Mouse (Mus musculus): ENCODE data around the gene Gm10309.
A peak's percentile ranks its signal among the peaks of the same experiment; 100 is the strongest.
"Not testable (repeated sequence)": the region's sequence is repeated elsewhere in the genome, so short reads cannot be mapped to it uniquely, and the experiment has no call there.

Gm10309 gene

DNA sequence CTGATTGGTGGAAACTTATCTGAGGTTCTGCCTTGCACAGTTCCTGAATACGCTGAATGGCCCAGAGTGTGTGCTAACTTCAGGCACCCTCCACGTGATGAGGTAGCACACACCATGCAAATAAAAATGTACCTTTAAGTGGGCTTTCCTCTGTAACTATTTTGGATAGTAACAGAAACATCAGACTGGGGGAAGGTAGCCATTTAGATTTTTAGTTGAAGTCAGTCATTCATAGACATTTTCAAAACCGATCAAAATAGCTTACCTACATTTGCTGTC is 3.1 kb upstream of the Gm10309 start:
- DNase-seq: no peak

DNA sequence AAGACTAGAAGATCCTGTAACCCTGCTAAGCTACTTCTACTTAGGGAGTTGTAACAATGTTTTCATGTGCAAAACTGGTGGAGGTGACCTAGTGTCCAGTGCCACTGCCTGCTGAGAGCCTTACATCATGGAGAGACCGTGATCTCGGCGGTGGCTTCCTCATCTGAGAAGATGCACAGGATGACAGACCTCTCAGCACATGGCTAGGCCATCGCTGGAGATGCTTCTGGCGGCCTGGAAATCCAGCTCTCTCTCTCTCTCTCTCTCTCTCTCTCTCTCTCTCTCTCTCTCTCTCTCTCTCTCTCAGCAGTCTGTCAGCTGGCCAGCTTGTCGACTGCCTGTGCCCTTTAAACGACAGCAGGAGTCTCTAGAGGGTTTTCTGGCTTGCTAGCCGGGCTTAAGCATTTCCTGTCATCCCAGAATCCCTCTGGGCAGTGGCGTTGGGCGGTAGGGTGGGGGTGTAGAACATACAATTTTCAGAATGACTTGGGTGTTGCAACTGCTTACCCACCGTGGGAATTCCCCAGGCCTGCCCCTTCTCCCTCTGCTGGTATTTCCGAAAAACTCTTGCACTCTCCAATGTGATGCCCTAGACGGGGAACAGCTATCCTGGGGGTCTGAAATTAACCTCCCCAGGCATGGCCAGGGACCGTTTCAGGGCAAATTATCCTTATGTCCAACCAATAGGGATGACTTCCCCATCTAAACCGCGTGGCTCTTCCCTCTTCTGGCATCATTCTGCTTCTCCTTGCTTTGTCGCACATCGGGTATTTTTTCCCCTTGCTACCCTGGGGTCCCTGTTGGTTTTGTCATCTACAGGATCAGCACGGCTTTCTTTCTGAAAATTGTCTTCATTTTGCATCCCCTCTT is 2.5 kb upstream of the Gm10309 start:
- no peak for DNase-seq

DNA sequence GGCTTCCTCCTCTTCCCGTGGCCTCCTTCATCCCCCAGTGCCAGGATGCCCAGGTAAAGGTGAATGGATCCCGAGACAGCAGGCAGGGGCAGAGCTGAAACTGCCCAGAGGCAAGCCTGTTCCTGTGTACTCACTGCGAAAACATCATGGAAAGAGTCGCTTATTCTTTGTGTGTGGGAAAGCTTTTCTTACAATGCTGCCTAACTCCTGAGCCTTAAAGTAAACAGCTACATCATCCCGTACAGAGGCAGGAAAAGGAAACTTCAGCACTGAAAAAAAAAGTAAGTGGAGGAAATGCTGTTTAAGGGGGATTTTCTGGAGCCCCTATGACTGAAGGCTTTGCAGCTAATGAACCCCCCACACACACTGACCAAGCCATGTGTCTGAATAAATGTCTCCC is 1.8 kb upstream of the Gm10309 start:
- no peak for DNase-seq

DNA sequence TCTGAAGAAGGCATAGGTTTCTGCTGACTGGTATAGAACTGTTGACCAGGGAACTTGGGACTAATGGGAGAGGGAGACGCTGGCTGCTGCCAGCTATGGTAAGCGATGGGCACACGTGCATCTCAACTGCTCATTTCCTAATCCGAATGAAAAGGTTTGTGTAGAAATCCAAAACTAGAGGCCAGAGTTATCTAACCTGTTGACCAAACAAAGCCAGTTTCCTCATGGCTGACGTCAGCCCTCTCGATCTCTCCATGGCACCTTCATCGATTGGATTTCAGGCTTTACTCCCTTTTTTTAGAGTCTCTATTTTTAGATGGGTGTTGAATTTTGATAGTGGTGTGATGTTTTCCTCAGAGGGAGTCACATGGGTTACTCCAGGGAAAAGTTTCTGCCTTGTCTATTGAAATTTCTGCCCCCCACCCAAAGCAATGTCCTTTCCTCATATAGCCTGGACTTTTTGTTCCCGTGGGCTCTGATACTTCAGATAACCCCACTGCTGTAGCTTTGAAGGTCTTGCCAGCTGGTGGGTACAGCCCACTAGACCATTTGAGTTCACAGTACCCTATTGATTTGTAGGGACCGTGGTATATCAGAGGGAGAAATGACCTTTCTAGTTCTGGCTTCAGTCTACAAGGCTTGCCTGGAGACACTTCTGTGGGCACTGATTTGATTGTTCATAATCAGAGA is 1.7 kb downstream of the Gm10309 start:
- DNase-seq: no peak

DNA sequence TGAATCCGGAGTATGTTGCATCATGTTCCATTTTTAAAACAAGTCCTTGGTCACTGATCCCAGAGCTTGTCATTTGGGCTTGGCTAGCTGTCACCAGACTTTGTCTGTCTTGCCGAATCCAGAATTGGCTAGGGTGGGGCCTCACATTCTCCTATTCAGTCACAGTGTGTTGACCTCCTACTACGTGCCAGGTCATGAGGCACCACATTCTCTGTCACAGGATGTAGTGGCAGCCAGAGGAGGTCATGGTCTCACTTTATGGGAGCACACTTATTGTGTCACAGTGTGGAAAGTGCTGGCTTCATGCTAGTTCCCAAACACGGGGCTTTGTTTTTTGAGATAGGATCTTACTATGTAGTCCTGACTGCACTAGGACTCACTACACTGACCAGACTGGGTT is 3.6 kb downstream of the Gm10309 start:
- no peak for DNase-seq

DNA sequence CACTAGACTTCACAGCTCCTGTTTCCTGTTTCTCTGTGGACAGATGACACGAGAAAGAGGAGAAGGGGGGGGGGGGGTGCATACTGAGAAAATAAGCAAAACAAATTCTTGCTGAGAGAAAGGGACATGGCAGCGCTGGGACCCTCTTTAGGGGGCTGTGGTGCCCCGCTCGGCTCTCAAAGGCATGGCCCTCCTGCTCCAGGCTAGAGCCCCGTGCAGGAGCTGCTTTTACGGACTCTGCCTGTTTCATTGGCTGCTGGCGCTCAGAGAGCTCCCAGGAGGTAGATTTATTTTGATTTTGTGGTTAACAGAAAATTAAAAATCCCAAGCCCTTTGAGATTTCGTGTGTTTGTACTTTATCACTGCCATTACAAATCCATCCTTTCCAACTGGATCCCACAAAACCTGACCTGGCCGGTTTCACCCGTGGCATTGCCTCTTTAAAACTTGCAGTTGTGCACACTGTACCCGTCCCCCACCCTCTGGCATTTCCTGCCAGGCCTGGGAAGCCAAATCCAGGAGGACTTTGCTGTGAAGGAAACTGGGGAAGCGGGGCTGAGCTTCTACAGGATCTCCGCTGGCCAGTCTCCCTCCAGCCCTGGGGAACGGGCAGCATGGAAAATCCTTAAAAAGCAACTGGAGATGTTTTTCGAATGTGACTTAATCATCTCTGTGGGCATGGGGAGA is 5.5 kb downstream of the Gm10309 start:
- no peak for DNase-seq

DNA sequence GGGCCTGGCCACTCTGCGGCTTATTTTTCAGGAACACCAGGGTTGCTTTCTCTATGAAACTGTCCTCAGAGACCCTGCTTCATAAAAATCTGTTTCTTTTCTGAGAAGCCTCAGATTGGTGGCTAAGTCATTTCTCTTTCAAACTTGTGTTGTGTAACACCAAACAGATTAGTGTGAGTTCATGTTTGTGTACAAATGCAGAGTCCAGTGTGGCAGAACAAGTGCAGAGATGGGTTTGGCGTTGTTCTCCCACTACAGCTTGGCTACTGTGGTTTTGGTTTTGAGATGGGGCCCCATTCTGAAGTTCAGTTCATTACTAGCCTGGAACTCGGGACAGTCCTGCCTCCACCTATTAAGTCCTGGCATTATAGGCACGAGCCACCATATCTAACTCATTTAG is 7.7 kb downstream of the Gm10309 start:
- no peak for DNase-seq

DNA sequence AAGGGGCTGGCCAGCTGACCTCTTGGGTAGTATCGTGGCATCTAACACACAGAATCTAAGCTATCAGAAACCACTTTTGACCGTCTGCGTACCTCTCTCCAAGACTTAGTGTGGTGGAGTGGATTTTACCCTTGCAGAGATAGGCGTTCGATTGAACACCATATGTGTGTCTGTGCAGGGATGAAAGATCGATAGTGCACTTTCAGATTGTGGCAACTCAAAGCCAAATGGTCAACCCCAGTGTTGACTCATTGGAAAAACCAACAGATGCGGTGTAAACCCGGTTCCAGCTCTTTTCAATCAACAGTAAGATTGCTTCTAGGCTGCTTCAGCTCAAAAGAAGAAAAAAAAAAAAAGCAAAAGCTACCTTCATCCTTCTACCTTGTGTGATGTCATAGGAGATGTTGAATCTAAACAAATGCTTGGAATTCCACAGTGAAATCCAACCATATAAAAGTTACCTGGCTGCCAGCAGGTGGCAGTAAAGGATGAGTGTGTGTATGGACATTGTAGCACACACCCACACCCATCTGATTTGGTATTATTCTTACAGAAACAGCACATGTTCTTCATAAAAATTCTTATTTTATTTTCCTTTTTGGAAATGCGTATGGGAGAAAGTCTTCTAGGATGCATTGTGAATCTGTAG is 8.8 kb downstream of the Gm10309 start:
- no peak for DNase-seq

DNA sequence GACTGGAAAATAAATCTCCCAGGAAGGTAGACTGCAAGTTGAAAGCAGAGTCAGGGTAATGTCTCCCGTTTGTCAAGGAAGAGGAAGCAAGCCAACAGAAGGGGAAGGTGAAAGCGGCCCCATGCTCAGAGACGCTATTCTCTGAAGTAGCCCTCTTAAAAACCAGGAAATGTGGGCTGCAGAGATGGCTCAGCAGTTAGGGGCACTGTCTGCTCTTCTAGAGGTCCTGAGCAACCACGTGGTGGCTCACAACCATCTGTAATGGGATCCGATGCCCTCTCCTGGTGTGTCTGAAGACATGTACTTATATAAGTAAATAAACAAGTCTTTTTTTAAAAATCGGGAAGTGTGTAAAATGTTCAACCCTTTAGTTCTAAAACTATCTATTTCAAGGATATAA is 10.1 kb downstream of the Gm10309 start:
- no peak for DNase-seq

DNA sequence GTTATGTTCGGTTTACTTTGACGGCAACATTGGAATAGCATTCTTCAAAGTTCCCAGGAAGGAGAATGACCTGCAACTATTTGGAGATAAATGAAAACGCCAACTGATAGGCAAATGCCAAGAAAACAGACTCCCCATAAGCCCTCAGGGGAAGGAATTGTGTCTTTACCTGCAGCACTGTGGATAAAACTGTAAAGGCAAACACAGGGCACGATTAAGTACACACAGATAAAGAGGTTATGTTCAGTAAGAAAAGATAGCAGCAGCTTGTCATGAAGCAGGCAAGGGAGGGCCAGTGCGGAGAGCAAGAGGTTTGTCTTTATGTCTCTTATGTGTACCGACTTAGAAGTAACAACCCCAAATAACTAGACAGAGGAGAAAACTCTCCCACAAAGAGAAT is 10.5 kb downstream of the Gm10309 start:
- DNase-seq: no peak

DNA sequence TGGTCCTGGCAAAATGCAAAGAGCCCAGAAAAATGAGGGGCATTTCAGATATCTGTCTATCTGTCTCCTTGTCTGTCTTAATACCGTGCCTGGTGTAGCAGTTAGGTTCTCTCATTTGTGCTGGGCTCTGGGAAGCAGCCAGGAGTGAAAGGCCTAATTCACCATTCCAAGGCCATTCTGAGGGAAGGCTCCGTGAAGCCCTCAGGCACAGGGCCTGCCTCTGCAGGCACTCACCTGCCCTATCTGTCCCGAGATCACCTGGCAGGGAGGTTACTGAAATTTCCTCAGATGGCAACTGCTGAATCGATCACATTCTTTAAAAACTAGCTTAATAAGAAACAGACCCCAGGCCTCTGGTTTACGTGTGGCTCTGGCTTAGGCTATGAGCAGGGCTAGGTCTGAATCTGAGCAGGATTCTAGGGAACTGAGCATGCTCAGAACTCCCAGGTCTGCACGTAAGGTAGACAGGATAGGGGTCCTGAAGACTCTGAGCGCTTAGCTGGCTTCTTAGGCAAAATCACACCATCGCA is 11.1 kb downstream of the Gm10309 start:
- DNase-seq: no peak

DNA sequence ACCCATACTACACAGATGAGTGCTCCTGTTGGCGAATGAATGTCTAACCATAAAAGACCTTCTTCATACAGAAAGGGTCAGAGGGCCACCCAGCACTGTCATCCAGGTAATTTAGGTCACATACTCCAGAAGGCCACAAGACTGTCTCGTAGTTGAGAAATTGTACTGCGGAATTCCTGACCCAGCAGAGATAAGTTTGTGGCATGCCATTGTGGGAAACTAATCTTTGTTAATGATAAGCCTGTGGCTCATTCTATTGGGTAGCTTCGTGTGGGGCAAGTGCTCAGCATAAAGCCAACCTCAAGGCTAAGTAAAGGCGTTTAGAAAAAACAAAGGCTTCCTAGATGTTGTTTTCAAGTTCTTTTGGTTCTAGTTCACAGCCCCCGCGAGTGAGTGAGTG is 12.7 kb downstream of the Gm10309 start:
- DNase-seq: no peak

DNA sequence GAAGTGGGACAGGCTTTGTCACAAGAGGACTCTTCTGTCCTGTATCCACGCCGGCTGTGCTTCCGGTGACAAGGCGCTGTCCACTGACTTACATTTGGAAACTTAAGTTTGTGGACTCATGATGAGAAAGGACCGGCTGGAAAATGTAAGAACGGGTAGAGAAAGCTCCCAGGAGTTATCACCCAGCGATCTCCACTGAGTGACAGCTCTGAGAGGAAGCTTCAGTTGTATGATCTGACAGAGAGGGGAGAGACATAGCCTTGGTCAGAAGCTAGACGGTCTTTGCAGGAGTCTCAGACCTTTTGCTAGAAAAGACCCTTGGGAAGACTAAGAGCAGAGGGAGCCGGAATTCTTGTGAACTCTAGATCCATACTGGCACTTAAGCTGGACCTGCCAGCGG is 15.2 kb downstream of the Gm10309 start:
- no peak for DNase-seq

DNA sequence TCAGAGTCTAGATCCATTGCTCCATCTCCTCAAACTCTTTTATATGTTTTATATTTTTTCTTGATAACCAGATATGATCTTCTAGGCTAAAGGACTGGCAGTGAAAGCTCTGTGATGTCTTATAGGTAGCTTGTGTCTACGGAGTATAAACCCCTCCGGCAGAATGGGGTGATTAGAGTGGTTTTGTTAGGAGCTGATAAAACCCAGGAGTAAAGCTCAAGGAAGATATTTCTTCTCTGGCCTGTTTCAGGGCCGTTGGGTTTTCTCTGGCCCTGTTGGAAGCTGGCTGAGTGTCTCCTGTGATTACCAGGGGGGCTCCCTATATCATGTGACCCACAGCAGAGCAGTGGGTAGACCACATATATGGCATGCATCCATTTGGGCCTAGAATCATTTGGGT is 17.6 kb downstream of the Gm10309 start:
- DNase-seq: no peak

DNA sequence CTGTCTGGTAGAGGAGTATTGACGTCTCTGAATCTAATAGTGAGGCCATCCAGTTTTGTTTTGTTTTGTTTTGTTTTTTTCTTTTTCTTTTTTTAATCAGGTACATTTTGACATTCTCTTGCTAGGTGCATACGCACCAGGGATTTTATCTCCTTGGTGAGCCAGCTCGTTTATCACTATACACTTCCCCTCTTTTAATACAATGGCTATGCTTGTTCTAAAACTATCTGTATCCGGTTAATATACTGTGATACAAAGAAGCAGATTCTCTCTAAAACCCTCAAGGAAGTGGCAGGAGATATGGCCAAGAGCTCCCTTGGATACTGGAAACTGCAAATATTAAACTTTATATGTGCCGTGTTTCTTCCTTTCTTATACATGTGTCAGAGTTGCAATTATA is 18.4 kb downstream of the Gm10309 start:
- DNase-seq: no peak

DNA sequence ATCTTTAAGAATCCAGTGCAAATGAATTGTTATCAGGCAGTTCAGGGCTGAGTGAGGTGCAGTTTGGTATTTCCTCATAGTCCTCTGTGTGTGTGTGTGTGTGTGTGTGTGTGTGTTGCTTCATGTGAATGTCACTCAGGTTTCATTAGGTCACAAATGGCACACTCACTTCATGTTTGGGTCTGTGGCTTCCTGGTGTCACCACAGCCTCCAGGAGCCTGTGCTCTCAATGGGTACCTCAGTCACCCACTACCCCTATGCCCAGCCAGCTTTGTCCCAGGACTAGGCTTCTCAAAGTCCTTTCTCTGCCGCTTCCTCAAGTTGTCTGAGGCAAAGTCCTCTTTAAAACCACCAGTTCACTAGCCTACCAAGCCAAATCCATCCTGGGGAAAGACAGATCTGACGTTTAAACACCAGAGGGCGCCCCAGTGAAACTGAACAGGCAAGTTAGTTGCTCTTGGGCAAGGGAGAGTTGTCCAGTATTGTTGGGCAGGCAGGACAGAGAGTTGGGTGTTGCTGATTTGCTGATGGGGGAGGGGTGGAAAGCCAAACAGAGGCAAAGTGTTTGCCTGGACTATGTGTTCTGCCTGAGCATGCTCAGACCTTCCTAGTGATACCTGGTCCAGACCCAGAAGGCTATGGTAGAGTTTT is 20.8 kb downstream of the Gm10309 start:
- DNase-seq: peak; percentile 66

DNA sequence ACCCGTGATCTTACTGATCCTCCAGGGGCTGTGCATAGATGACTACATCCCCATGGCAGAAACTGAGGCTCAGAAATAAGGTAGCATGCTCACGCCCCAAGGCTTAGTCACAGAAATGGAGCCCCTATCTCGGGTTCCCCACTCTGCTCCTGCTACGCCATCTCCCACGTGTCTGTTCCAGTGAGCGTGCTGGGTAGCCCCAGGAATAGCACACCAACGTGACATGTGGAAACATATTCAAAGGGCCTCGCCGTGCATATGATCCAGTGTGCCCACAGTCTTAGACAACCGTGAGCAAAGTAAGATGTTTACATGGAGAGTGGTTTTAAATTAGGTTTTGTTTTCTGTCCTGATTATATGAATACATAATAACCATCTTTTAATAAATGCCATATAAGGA is 22.4 kb downstream of the Gm10309 start:
- DNase-seq: no peak

DNA sequence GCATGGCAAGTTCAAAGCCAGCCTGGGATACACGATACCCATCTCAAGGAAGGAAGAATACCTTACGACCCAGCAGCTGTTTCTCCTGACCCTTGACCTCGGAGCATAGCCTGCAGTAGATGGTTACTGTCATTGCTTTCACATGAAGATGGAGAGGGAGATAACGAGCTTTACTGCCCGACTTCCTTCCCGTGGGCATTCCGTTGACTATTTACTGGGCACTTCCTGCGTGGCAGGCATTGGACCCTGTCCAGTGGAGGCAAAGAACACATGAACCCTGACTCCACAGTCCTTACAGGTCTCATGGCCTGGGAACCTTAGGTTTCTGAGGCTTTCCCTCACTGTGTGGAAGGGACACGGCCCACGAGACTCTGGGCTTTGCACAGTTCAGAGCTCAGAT is 25.6 kb downstream of the Gm10309 start:
- DNase-seq: no peak

DNA sequence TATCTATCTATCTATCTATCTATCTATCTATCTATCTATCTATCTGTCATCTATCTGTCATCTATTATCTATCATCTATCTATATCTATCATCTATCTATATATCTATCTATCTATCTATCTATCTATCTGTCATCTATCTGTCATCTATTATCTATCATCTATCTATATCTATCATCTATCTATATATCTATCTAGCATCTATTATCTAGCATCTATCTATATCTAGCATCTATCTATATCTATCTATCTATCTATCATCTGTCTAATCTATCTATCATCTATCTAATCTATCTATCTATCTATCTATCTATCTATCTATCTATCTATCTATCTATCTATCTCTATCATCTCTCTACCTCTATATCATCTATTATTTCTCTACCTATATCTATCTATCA is 27.6 kb downstream of the Gm10309 start:
- not testable (repeated sequence) for DNase-seq

DNA sequence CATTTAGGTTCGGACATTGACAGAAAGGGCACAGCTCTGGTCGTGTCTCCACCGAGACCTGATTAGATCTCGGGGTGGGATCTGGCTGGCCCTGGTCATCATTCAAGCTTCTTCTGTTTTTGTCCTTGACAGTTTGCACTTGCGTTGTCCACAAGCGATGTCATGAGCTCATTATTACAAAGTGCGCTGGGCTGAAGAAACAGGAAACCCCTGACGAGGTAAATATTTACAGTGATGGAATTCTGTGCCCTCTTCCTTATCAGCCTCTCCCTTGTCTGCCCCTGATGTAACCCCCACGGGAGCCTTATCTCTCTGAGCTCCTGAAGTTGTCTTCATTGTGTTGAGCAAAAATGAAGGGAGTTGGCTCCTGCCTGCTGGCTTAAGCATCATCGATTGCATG is 28.4 kb downstream of the Gm10309 start:
- no peak for DNase-seq

DNA sequence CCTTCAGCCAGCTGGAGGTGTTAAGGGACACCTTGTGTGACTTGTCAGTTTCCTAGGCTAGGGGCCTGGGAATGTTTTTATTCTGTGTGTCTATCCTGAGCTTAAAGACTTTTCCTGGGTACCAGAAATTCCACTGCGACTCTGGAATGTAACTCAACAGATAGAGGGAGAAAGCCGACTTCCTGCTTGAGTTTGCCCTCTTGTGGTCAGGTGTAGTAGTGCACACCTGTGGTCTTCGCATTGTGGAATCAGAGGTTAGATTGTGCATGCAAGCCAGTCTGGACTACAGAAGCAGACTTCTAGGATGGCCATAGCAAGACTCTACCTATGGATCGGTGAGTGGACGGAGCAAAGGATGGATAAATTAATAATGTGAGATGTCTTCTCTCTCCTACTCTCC is 33.3 kb downstream of the Gm10309 start:
- peak; percentile 76 for DNase-seq

DNA sequence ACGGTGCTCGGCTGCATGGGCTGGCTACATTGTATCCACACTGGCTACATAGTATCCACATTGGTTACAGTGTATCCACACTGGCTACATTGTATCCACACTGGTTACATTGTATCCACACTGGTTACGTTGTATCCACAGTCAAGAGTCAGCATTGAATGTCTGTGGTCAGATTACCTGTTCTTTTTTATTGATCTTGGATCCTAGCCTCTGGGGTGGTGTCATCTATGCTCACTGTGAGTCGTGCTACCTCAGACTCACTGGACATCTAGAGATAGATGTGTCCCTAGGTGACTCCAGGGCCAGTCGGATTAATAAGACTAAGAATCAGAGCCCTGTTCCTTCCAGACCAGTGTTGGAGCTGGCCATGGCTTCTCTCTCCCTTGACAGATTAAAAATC is 34.9 kb downstream of the Gm10309 start:
- no peak for DNase-seq

DNA sequence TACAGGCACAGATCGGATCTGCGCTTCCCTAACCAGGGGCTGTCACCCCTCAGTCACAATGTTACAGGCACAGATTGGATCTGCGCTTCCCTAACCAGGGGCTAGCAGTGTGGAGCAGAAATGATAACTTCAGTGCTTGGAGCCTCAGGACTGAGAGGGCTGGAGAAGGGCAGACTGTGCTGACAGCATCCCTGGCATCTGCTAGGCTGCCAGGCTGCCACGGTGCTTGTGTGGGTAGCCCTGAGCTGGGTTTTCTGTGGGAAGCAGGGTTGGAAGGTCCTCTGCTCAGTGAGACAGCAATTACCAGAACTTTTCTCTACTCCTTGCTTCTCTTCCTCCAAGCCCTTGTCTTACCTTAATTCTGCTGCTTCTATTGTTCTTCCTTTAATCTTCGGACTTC is 37.1 kb downstream of the Gm10309 start:
- DNase-seq: no peak
